Mouse (Mus musculus): Measurements from ENCODE around the gene Tcl1b4. TPM values are rescaled to one million over a fixed set of nuclear protein-coding genes. Genes with fewer than 3 reads are reported as not detected.
"Not testable (repeated sequence)": the region's sequence is repeated elsewhere in the genome, so short reads cannot be mapped to it uniquely, and the experiment has no call there.

The Tcl1b4 gene
- not detected for total RNA-seq (2021)
- long read RNA-seq, experiment 1, result 0 reads
- long read RNA-seq, experiment 2, result 0 reads

DNA sequence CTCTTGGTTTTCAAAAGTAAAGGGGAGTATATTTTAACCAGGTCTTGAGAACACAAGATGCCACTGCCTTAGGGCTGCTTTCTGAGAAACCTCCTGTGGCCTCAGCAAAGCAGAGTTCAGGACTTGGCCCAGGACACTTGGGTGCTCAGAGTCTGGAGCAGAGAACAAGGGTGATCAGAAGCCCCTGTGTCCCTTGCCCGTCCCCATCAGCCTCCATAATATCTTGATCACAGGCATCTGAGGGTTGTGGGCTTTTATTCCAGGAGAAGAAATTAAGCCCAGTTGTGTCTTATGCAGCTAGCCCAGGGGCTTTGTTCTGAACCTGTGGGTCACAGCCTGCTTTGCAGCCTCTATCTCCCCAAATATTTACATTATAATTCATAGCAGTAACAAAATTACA is at the start of gene Tcl1b4:
TSS of gene Tcl1b4 (plus strand) at position 301 of the 400 bp plus-strand sequence.
- H3K27ac ChIP-seq; DNase-seq (ENCODE audit: extremely low spot score in 1 of 2, low spot score in 2 of 2); H3K4me3 ChIP-seq; intact Hi-C loops (cut with DNase I): not testable (repeated sequence)

DNA sequence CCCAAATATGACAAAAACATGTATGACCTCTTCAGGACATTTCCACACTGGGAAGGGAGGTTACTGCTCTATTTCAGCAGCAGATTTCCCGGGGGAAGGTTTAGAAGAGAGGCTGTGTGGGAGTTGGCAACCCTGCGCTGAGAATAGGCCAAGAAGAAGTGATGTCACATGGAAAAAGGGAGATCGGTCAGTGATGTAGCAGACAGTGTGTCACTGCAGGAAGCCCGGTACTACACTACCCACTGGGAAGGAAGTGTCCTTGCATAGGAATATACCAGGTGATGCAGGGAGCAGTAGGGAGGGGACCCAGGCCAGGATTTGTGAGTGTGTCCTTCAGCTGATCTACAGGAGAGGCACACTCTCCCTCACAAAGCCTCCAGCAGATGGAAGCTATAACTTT is 46.5 kb upstream of the Tcl1b4 start:
- intact Hi-C loops (cut with DNase I); H3K4me3 ChIP-seq; H3K27ac ChIP-seq: not testable (repeated sequence)
- DNase-seq (ENCODE audit: extremely low spot score in 1 of 2, low spot score in 2 of 2), result peak in 1 of 2 experiments; percentile 11

DNA sequence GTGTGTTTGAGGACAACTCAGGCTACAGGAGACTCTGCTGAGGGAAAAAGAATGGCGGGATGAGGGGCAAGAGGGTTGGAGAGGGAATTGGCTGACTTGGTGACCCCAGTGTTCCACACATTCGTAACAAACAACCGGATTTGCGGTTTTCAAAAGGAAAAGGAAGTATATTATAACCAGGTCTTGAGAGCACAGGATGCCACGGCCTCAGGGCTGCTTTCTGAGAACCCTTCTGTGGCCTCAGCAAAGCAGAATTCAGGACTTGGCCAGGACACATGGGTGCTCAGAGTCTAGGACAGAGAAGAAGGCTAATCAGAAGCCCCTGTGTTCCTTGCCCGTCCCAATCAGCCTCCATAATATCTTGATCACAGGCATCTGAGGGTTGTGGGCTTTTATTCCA is 42.9 kb upstream of the Tcl1b4 start:
- Histone ChIP-seq H3K4me3 (no peak overlapping the region), H3K27ac (no peak overlapping the region)
- no peak for DNase-seq (ENCODE audit: extremely low spot score in 1 of 2, low spot score in 2 of 2)
- intact Hi-C loops (cut with DNase I), result no loop called here
- no peak for TF ChIP-seq CTCF (IDR thresholded peaks at IDR 0.05)

DNA sequence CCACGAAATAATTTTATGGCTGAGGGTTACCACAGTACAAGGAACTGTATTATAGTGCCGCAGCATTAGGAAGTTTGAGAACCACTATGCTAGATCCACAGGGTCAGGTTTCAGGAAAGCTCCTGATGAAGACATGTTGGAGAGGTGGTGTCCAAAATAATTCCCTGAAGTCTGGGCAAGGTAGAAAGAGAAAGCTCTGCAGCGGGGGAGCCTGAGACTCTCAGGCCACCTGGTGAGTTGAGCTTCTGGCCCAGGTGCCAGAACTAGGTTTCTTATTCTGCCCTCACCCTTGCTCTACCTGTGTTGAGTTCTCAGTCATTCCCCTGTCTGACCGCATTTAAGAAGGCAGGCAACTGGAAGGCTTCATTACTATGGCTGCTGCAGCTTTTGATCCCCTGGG is 42.4 kb upstream of the Tcl1b4 start, which contains the start of gene Tcl1b1:
TSS of gene Tcl1b1 (plus strand) at position 301 of the 400 bp plus-strand sequence.
- no peak within 1 kb of the TSS for H3K27ac ChIP-seq
- intact Hi-C loops (cut with DNase I), result no loop called here
- TF ChIP-seq CTCF (IDR thresholded peaks at IDR 0.05), result no peak
- DNase-seq (ENCODE audit: extremely low spot score in 1 of 2, low spot score in 2 of 2), result no peak
- no peak within 1 kb of the TSS for H3K4me3 ChIP-seq

DNA sequence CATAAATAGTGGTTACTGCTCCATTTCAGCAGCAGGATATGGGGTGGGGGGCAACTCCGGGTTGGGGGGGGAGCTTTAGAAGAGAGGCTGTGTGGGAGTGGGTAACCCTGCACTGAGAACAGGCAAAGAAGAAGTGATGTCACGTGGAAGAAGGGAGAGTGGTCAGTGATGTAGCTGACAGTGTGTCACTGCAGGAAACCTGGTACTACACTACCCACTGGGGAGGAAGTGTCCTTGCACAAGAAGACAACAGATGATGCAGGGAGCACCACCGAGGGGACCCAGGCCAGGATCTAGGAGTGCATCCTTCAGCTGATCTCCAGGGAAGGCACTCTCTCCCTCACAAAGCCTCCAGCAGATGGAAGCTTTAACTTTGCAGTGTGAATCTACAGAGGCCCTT is 35.0 kb upstream of the Tcl1b4 start:
- no peak for DNase-seq (ENCODE audit: extremely low spot score in 1 of 2, low spot score in 2 of 2)
- intact Hi-C loops (cut with DNase I), result no loop called here
- TF ChIP-seq CTCF (IDR thresholded peaks at IDR 0.05), result no peak
- Histone ChIP-seq H3K4me3 (no peak overlapping the region), H3K27ac (no peak overlapping the region)

DNA sequence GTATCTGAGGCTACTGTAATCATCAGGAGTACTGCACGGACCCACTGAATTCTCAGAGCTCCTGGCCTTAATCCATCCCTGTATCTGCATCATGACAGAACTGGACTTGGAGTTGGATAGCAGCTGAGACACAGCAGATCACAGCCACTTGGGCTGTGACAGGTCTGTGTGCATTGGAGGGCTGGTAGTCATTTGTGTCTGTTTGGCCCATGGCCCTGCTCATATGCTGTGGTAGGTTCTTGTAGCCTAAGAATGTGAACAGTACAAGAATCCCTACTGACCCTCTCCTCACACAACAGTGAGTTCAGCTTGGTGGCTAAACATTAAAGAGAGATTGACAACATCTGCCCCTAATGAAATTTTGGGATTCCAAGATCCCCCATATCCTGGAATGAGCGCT is 28.4 kb upstream of the Tcl1b4 start:
- DNase-seq (ENCODE audit: extremely low spot score in 1 of 2, low spot score in 2 of 2), result no peak
- no peak for TF ChIP-seq CTCF (IDR thresholded peaks at IDR 0.05)
- intact Hi-C loops (cut with DNase I), result no loop called here
- H3K4me3 ChIP-seq, result no peak overlapping the region
- no peak overlapping the region for H3K27ac ChIP-seq

DNA sequence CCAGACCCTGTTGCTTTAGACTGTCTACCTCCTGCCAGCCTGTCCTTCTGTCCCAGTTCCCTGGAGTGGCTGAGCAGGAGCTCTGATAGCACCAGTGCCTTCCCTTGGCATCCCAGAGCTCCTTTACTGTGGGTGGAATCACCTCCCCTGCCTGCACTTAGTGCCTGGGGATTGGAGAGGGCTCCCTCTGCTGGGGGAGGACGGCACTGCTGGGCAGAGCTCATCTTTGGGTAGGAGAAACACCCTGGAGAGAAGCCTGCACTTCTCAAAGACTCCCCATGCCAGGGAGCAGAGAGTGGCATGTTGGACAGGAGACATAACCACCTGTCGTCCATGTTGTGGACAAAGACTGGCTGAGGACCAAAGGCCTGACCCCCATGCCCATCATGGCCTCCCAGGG is 27.4 kb upstream of the Tcl1b4 start:
- intact Hi-C loops (cut with DNase I); H3K4me3 ChIP-seq; H3K27ac ChIP-seq: not testable (repeated sequence)
- TF ChIP-seq CTCF (IDR thresholded peaks at IDR 0.05), result peak; percentile 41
- peak; percentile 37 to 61 for DNase-seq (ENCODE audit: extremely low spot score in 1 of 2, low spot score in 2 of 2)

DNA sequence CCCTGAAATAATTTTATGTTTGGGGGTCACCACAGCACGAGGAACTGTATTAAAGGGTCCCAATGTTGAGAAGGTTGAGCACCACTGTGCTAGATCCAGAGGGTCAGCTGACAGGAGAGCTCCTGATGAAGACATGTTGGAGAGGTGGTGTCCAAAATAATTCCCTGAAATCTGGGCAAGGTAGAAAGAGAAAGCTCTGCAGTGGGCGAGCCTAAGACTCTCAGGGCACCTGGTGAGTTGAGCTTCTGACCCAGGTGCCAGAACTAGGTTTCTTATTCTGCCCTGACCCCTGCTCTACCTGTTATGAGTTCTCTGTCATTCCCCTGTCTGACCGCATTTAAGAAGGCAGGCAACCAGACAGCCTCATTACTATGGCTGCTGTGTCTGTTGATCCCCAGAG is 25.7 kb upstream of the Tcl1b4 start, which contains the start of gene Tcl1b5:
TSS of gene Tcl1b5 (plus strand) at position 301 of the 400 bp plus-strand sequence.
- intact Hi-C loops (cut with DNase I); H3K4me3 ChIP-seq; DNase-seq (ENCODE audit: extremely low spot score in 1 of 2, low spot score in 2 of 2); H3K27ac ChIP-seq: not testable (repeated sequence)

DNA sequence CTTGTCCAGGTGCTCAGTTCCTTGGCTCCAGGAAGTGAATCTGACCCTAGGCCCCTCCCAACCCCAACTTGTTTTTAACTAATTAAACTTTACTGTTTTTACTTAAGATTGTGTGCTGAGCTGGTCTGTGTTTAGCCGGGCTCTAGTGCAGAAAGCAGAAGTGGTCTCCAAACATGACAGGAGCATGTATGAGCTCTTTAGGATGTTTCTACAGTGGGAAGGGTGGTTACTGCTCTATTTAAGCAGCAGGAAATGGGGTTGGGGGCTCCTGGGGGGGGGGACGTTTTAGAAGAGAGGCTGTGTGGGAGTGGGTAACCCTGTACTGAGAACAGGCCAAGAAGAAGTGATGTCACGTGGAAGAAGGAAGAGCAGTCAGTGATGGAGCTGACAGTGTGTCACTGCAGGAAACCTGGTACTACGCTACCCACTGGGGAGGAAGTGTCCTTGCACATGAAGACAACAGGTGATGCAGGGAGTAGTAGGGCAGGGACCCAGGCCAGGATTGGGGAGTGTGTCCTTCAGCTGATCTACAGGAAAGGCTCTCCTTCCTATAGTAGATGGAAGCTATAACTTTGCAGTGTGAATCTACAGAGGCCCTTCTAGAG is 20.6 kb upstream of the Tcl1b4 start:
- DNase-seq (ENCODE audit: extremely low spot score in 1 of 2, low spot score in 2 of 2); H3K4me3 ChIP-seq; intact Hi-C loops (cut with DNase I); H3K27ac ChIP-seq: not testable (repeated sequence)

DNA sequence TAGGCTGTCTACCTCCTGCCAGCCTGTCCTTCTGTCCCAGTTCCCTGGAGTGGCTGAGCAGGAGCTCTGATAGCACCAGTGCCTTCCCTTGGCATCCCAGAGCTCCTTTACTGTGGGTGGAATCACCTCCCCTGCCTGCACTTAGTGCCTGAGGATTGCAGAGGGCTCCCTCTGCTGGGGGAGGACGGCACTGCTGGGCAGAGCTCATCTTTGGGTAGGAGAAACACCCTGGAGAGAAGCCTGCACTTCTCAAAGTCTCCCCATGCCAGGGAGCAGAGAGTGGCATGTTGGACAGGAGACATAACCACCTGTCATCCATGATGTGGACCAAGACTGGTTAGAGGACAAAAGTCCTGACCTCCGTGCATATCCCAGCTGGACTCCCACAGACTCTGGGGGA is 12.8 kb upstream of the Tcl1b4 start:
- H3K4me3 ChIP-seq; intact Hi-C loops (cut with DNase I); DNase-seq (ENCODE audit: extremely low spot score in 1 of 2, low spot score in 2 of 2); H3K27ac ChIP-seq: not testable (repeated sequence)
- peak; percentile 43 for TF ChIP-seq CTCF (IDR thresholded peaks at IDR 0.05)

DNA sequence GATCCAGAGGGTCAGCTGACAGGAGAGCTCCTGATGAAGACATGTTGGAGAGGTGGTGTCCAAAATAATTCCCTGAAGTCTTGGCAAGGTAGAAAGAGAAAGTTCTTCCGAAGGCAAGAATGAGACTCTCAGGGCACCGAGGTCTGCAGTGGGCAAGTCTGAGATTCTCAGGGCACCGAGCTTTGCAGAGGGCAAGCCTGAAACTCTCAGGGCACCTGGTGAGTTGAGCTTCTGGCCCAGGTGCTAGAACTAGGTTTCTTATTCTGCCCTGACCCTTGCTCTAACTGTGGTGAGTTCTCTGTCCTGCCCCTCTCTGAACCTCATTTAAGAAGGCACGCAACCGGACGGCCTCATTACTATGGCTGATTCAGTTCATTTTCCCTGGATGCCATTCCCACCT is 11.0 kb upstream of the Tcl1b4 start, which contains the start of gene Tcl1b3:
TSS of gene Tcl1b3 (plus strand) at position 301 of the 400 bp plus-strand sequence.
- DNase-seq (ENCODE audit: extremely low spot score in 1 of 2, low spot score in 2 of 2); H3K4me3 ChIP-seq; intact Hi-C loops (cut with DNase I); H3K27ac ChIP-seq: not testable (repeated sequence)

DNA sequence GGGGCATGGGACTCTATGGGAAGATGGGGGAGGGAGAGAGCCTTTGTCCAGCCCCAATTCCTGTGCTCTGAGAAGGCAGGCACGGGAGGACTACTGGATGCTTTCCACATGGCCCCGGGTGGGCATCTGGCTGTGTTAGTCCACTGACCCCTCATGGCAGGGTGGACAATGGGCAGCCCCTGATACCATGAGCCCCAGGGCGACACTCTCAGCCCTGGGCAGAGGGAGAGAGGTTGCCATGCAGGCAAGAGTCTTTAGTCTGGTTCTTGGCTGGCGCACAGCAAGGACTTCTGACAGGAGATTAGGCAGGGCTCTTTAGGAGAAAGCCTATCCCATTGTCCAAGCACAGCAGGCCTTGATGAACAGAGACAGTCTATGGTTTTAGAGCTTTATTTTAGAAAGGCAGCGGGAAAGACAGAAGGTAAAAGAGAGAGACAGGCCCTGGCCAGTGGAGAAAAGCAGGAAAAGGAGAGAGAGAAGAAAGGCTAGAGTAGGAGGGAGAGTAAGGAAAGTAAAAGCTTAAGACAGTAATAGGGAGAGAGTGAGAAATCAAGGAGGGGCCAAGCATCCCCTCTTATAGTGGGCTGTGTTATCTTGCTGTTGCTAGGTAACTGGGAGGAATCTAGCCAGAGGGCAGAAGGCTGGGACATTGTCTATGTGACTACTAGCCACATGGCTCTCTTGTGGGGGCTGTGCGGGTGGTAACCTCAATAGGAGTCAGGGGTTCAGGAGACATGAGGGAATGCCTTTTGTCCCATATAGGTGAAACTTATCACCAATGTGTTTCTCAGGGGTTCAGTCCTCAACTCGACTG is 1.9 kb upstream of the Tcl1b4 start:
- DNase-seq (ENCODE audit: extremely low spot score in 1 of 2, low spot score in 2 of 2); H3K27ac ChIP-seq; intact Hi-C loops (cut with DNase I); H3K4me3 ChIP-seq: not testable (repeated sequence)

All from left cerebral cortex, adult 2 months (tissue).